In genomic region chr2:137654296-137654695, GRCm38 (mm10) we compare ENCODE assay signal across 19 mouse cellular contexts.
"Had no signal": no experiment of that assay in that cellular context is flagged by ENCODE, and none has a peak within 500 bp of the region (broad histone marks: within the 10 kb centered on the region; RNA-seq: fewer than 3 reads in every experiment).

No protein-coding gene starts in this region.

- H3K27ac ChIP-seq: macrophage; midbrain, embryonic 13.5 days; midbrain, embryonic 15.5 days; neural tube, embryonic 13.5 days; neural tube, embryonic 15.5 days; stomach, embryonic 15.5 days; stomach, postnatal 0 days had no signal

- H3K36me3 ChIP-seq: midbrain, embryonic 13.5 days; midbrain, embryonic 15.5 days; neural tube, embryonic 13.5 days; neural tube, embryonic 15.5 days; stomach, embryonic 15.5 days had no signal

- H3K9ac ChIP-seq: lung, embryonic 14.5 days; midbrain, embryonic 13.5 days; midbrain, embryonic 15.5 days; neural tube, embryonic 13.5 days; neural tube, embryonic 15.5 days; stomach, embryonic 15.5 days had no signal

- H3K4me1 ChIP-seq: megakaryocyte, embryonic 14.5 days; midbrain, embryonic 13.5 days; midbrain, embryonic 15.5 days; neural tube, embryonic 13.5 days; neural tube, embryonic 15.5 days; stomach, embryonic 15.5 days had no signal

- H3K27me3 ChIP-seq: megakaryocyte, embryonic 14.5 days; midbrain, embryonic 13.5 days; midbrain, embryonic 15.5 days; neural tube, embryonic 13.5 days; neural tube, embryonic 15.5 days; stomach, embryonic 15.5 days had no signal

- H3K4me3 ChIP-seq: megakaryocyte, embryonic 14.5 days; midbrain, embryonic 13.5 days; midbrain, embryonic 15.5 days; neural tube, embryonic 13.5 days; neural tube, embryonic 15.5 days; stomach, embryonic 15.5 days had no signal

- DNase-seq: lung, adult 18-20 months; lung, embryonic 14.5 days; lung, postnatal 14 days; lung, postnatal 36 days; retina, postnatal 1 day; right cerebral cortex, adult 18-20 months; right cerebral cortex, postnatal 25 days; thymus, adult 2 months; thymus, postnatal 25 days; thymus, postnatal 4 days had no signal

- H3K9me3 ChIP-seq: megakaryocyte, embryonic 14.5 days; midbrain, embryonic 13.5 days; neural tube, embryonic 13.5 days; neural tube, embryonic 15.5 days; stomach, embryonic 15.5 days had no signal

- ATAC-seq: midbrain, embryonic 13.5 days; midbrain, embryonic 15.5 days had no signal

- H3K4me2 ChIP-seq: lung, embryonic 14.5 days; midbrain, embryonic 11.5 days; midbrain, embryonic 13.5 days; midbrain, embryonic 15.5 days; neural tube, embryonic 13.5 days; neural tube, embryonic 15.5 days; stomach, embryonic 15.5 days had no signal
